ENCODE assay signal across 7 mouse cellular contexts in the genomic region with DNA sequence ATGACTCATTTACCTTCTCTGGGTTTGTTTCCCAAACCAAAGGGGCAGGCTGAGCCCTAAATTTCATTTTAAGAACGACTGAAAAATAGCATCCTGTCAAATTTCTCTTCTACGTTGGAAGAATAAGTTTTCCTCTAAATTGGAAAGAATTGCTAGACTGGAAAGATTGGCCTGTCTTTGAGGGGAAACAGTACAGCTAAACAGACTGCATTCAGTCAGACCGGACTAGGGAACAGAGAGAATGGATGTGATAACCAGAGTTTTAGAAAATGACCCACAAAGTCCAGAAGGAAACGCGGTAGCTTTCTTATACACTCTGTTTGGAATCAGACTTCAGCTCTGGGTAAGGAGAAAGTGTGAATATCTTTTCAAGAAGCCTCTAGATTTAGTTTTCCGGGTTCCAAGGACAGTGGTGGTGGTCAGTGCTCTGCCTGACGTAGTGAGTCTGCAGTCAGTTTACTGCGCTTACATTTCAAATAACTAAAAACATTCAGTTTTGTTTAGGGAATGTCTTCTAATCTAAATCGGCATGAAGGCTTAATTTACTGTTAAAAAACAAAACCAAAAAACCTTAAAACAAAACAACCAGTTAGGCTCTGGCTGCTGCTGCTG. TPM values are rescaled to one million over a fixed set of nuclear protein-coding genes. Genes with fewer than 3 reads are reported as not detected.
DNase-seq lines count a peak whose midpoint lies in the region; ATAC-seq lines count a peak whose summit lies in the region.

No protein-coding gene starts in this region.

- WGBS in embryonic facial prominence, embryonic 14.5 days, result 17% methylated on average over 9 of the region's 9 CpGs
- 26% methylated on average over 9 of the region's 9 CpGs for WGBS in limb, embryonic 13.5 days
- WGBS in stomach, embryonic 16.5 days, result 9% methylated on average over 9 of the region's 9 CpGs

- peaks cover 18% of the 10 kb centered on the region for H3K36me3 ChIP-seq in megakaryocyte, embryonic 14.5 days (replicated peaks; ENCODE audit: low read length)
- H3K36me3 ChIP-seq in embryonic facial prominence, embryonic 14.5 days (ENCODE audit: control insufficient read depth, insufficient read depth, low read length), result no peaks in the 10 kb centered on the region
- peaks cover 5% of the 10 kb centered on the region; the same call in 1 of the 2 replicates for H3K36me3 ChIP-seq in limb, embryonic 13.5 days
- H3K36me3 ChIP-seq in stomach, embryonic 16.5 days (ENCODE audit: control insufficient read depth, insufficient read depth, low read length), result no peaks in the 10 kb centered on the region

- peak overlapping the region; percentile 82 for H3K4me2 ChIP-seq in embryonic facial prominence, embryonic 14.5 days (ENCODE audit: low read depth, low read length)
- peak overlapping the region; percentile 68 for H3K4me2 ChIP-seq in limb, embryonic 13.5 days (replicated peaks)
- peak overlapping the region; percentile 79 for H3K4me2 ChIP-seq in stomach, embryonic 16.5 days (ENCODE audit: low read depth, low read length)

- H3K9me3 ChIP-seq in megakaryocyte, embryonic 14.5 days, result no peaks in the 10 kb centered on the region
- H3K9me3 ChIP-seq in embryonic facial prominence, embryonic 14.5 days (ENCODE audit: control insufficient read depth, low read length), result no peaks in the 10 kb centered on the region
- no peaks in the 10 kb centered on the region for H3K9me3 ChIP-seq in limb, embryonic 13.5 days
- H3K9me3 ChIP-seq in stomach, embryonic 16.5 days (replicated peaks; ENCODE audit: control insufficient read depth, low read length), result no peaks in the 10 kb centered on the region

- peak overlapping the region; percentile 79 for H3K9ac ChIP-seq in embryonic facial prominence, embryonic 14.5 days (ENCODE audit: low read depth, low read length)
- peak overlapping the region; percentile 75 for H3K9ac ChIP-seq in limb, embryonic 13.5 days
- peak overlapping the region; percentile 85 for H3K9ac ChIP-seq in stomach, embryonic 16.5 days (ENCODE audit: low read length)

- DNase-seq in embryonic facial prominence, embryonic 14.5 days (ENCODE audit: low spot score), result no peak
- no peak for DNase-seq in urinary bladder, adult 2 months (ENCODE audit: low spot score)
- DNase-seq in layer of hippocampus, postnatal 25 days (ENCODE audit: extremely low spot score in 1 of 2, low spot score in 1 of 2), result no peak

- ATAC-seq in megakaryocyte, adult 5-6 weeks (ENCODE audit: poor library complexity, severe bottlenecking), result no peak
- no peak for ATAC-seq in embryonic facial prominence, embryonic 14.5 days (ENCODE audit: low read depth)
- no peak for ATAC-seq in limb, embryonic 13.5 days (ENCODE audit: low FRiP score, low read depth)
- ATAC-seq in stomach, embryonic 16.5 days (ENCODE audit: insufficient read depth, low FRiP score), result no peak

- H3K4me1 ChIP-seq in megakaryocyte, embryonic 14.5 days, result peaks cover 50% of the 10 kb centered on the region
- H3K4me1 ChIP-seq in embryonic facial prominence, embryonic 14.5 days (ENCODE audit: control insufficient read depth, insufficient read depth, low read length), result peaks cover 21% of the 10 kb centered on the region
- H3K4me1 ChIP-seq in limb, embryonic 13.5 days, result peaks cover 29% of the 10 kb centered on the region
- peaks cover 11% of the 10 kb centered on the region for H3K4me1 ChIP-seq in stomach, embryonic 16.5 days (ENCODE audit: control insufficient read depth, insufficient read depth, low read length)

- H3K27ac ChIP-seq in embryonic facial prominence, embryonic 14.5 days (replicated peaks; ENCODE audit: low read depth, low read length), result peak overlapping the region; percentile 93
- peak overlapping the region; percentile 88 for H3K27ac ChIP-seq in limb, embryonic 13.5 days
- peak overlapping the region; percentile 92 for H3K27ac ChIP-seq in stomach, embryonic 16.5 days (ENCODE audit: low read length)

- peak overlapping the region; percentile 94 for H3K4me3 ChIP-seq in megakaryocyte, embryonic 14.5 days (replicated peaks)
- H3K4me3 ChIP-seq in embryonic facial prominence, embryonic 14.5 days (ENCODE audit: low read depth, low read length), result peak overlapping the region; percentile 59
- H3K4me3 ChIP-seq in limb, embryonic 13.5 days, result peak overlapping the region; percentile 51
- peak overlapping the region; percentile 63 for H3K4me3 ChIP-seq in stomach, embryonic 16.5 days (replicated peaks; ENCODE audit: low read length)

- no peaks in the 10 kb centered on the region for H3K27me3 ChIP-seq in megakaryocyte, embryonic 14.5 days (replicated peaks)
- H3K27me3 ChIP-seq in embryonic facial prominence, embryonic 14.5 days (replicated peaks; ENCODE audit: control insufficient read depth, insufficient read depth, low read length), result no peaks in the 10 kb centered on the region
- no peaks in the 10 kb centered on the region for H3K27me3 ChIP-seq in limb, embryonic 13.5 days
- no peaks in the 10 kb centered on the region for H3K27me3 ChIP-seq in stomach, embryonic 16.5 days (ENCODE audit: control insufficient read depth, insufficient read depth, low read length)

RNA-seq across cellular contexts. Expression of a gene that starts 0.7 kb away (rescaled TPM):
- polyA plus RNA-seq in megakaryocyte, embryonic 14.5 days (2012; ENCODE audit: insufficient read depth, low replicate concordance), result not detected in 2 replicates
- total RNA-seq in megakaryocyte, adult 5-6 weeks (2015), result 12.3 and 13.2 TPM in 2 replicates
- total RNA-seq in megakaryocyte, adult 5-6 weeks (2017), result 7.0 and 8.1 TPM in 2 replicates
- 128 and 157 TPM in 2 replicates for polyA plus RNA-seq in embryonic facial prominence, embryonic 14.5 days (2014; fragmentation: Nextera tagmentation; extraction: Ambion mirVana)
- 103 and 113 TPM in 2 replicates for polyA plus RNA-seq in limb, embryonic 13.5 days (2015; fragmentation: Nextera tagmentation; extraction: Ambion mirVana)
- polyA plus RNA-seq in stomach, embryonic 16.5 days (2015; fragmentation: Nextera tagmentation; extraction: Ambion mirVana), result 75.1 and 81.9 TPM in 2 replicates
- 109 and 114 TPM in 2 replicates for polyA plus RNA-seq in urinary bladder, adult 2 months (2012; rRNA removed)
- 1 to 10 TPM; 5.1 to 6.2 TPM for total RNA-seq in layer of hippocampus, postnatal 25 days (2021)

RNA-seq across cellular contexts. Expression of a gene that starts 2.8 kb away (rescaled TPM):
- 2.0 and 3.5 TPM in 2 replicates for polyA plus RNA-seq in megakaryocyte, embryonic 14.5 days (2012; ENCODE audit: insufficient read depth, low replicate concordance)
- total RNA-seq in megakaryocyte, adult 5-6 weeks (2015), result 29.7 and 33.4 TPM in 2 replicates
- total RNA-seq in megakaryocyte, adult 5-6 weeks (2017), result 16.3 and 20.3 TPM in 2 replicates
- 11.9 and 13.3 TPM in 2 replicates for polyA plus RNA-seq in embryonic facial prominence, embryonic 14.5 days (2014; fragmentation: Nextera tagmentation; extraction: Ambion mirVana)
- polyA plus RNA-seq in limb, embryonic 13.5 days (2015; fragmentation: Nextera tagmentation; extraction: Ambion mirVana), result 9.6 and 11.7 TPM in 2 replicates
- polyA plus RNA-seq in stomach, embryonic 16.5 days (2015; fragmentation: Nextera tagmentation; extraction: Ambion mirVana), result 3.4 TPM in 2 replicates
- 33.1 and 41.1 TPM in 2 replicates for polyA plus RNA-seq in urinary bladder, adult 2 months (2012; rRNA removed)
- 10 to 100 TPM; 38.0 to 42.0 TPM for total RNA-seq in layer of hippocampus, postnatal 25 days (2021)

RNA-seq across cellular contexts. Expression of a gene that starts 24.0 kb away (rescaled TPM):
- polyA plus RNA-seq in megakaryocyte, embryonic 14.5 days (2012; ENCODE audit: insufficient read depth, low replicate concordance), result not detected in 2 replicates
- total RNA-seq in megakaryocyte, adult 5-6 weeks (2015), result 0.14 TPM in 1 of 2 replicates, not detected in the other
- 0.40 and 1.6 TPM in 2 replicates for total RNA-seq in megakaryocyte, adult 5-6 weeks (2017)
- polyA plus RNA-seq in embryonic facial prominence, embryonic 14.5 days (2014; fragmentation: Nextera tagmentation; extraction: Ambion mirVana), result 0.56 TPM in 1 of 2 replicates, not detected in the other
- 0.59 and 0.69 TPM in 2 replicates for polyA plus RNA-seq in limb, embryonic 13.5 days (2015; fragmentation: Nextera tagmentation; extraction: Ambion mirVana)
- polyA plus RNA-seq in stomach, embryonic 16.5 days (2015; fragmentation: Nextera tagmentation; extraction: Ambion mirVana), result 0.22 and 0.25 TPM in 2 replicates
- polyA plus RNA-seq in urinary bladder, adult 2 months (2012; rRNA removed), result 0.09 and 0.10 TPM in 2 replicates
- total RNA-seq in layer of hippocampus, postnatal 25 days (2021), result not detected

RNA-seq across cellular contexts. Expression of a gene that starts 24.4 kb away (rescaled TPM):
- polyA plus RNA-seq in megakaryocyte, embryonic 14.5 days (2012; ENCODE audit: insufficient read depth, low replicate concordance), result 2.1 and 12.2 TPM in 2 replicates
- total RNA-seq in megakaryocyte, adult 5-6 weeks (2015), result 29.5 and 32.9 TPM in 2 replicates
- total RNA-seq in megakaryocyte, adult 5-6 weeks (2017), result 14.5 and 17.3 TPM in 2 replicates
- 52.8 and 61.0 TPM in 2 replicates for polyA plus RNA-seq in embryonic facial prominence, embryonic 14.5 days (2014; fragmentation: Nextera tagmentation; extraction: Ambion mirVana)
- polyA plus RNA-seq in limb, embryonic 13.5 days (2015; fragmentation: Nextera tagmentation; extraction: Ambion mirVana), result 73.4 and 80.7 TPM in 2 replicates
- 45.4 and 49.2 TPM in 2 replicates for polyA plus RNA-seq in stomach, embryonic 16.5 days (2015; fragmentation: Nextera tagmentation; extraction: Ambion mirVana)
- polyA plus RNA-seq in urinary bladder, adult 2 months (2012; rRNA removed), result 36.5 and 40.3 TPM in 2 replicates
- total RNA-seq in layer of hippocampus, postnatal 25 days (2021), result 10 to 100 TPM; 16.6 to 19.1 TPM

Comparison
In these comparisons a context has a peak if more than half of its experiments do, and no peak if none do; other contexts are left out.
1. RNA of a gene that starts 0.7 kb away (polyA plus RNA-seq): 128 to 157 TPM in embryonic facial prominence, embryonic 14.5 days, 109 to 114 TPM in urinary bladder, adult 2 months, 103 to 113 TPM in limb, embryonic 13.5 days and 75.1 to 81.9 TPM in stomach, embryonic 16.5 days; not detected in megakaryocyte, embryonic 14.5 days; every median in the first group is over 10 times any median in the second.
2. Peak in every context shown above with its lines, with median percentiles within 50 percentile points of each other: H3K4me3 ChIP-seq, H3K27ac ChIP-seq, H3K4me2 ChIP-seq and H3K9ac ChIP-seq.